Mouse (Mus musculus): Measurements from ENCODE around the gene Nol11. TPM values are rescaled to one million over a fixed set of nuclear protein-coding genes. Genes with fewer than 3 reads are reported as not detected.
"Not testable (repeated sequence)": the region's sequence is repeated elsewhere in the genome, so short reads cannot be mapped to it uniquely, and the experiment has no call there.

The Nol11 gene
- polyA plus RNA-seq, 1 experiment: 0.03 TPM

DNA sequence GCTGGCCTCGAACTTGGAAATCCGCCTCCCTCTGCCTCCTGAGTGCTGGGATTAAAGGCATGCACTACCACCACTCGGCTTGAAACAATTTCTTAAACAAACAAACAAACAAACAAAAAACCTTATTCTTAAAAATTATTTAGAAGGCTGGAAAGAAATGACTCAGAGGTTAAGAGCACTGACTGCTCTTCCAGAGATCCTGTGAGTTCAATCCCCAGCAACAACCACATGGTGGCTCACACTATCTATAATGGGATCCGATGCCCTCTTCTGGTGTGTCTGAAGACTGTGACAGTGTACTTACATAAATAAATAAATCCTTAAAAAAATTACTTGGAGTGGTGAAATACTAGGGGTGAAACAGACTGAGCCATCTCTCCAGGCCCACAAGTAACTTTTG lies 28.0 kb downstream of the Nol11 start:
- Histone ChIP-seq H3K4me1 (ENCODE audit: control insufficient read depth) (peaks cover 10% of the 10 kb centered on the region; the same call in 1 of the 2 replicates), H3K36me3 (ENCODE audit: control insufficient read depth) (peaks cover 2% of the 10 kb centered on the region), H3K4me3 (replicated peaks) (no peak overlapping the region), H3K27me3 (ENCODE audit: control insufficient read depth) (no peaks in the 10 kb centered on the region), H3K9me3 (ENCODE audit: control insufficient read depth, low read length) (no peaks in the 10 kb centered on the region)
- no peak for TF ChIP-seq GATA1 (IDR thresholded peaks at IDR 0.05; ENCODE audit: low read length)
- TF ChIP-seq TAL1 (IDR thresholded peaks at IDR 0.05; ENCODE audit: low read length): no peak

DNA sequence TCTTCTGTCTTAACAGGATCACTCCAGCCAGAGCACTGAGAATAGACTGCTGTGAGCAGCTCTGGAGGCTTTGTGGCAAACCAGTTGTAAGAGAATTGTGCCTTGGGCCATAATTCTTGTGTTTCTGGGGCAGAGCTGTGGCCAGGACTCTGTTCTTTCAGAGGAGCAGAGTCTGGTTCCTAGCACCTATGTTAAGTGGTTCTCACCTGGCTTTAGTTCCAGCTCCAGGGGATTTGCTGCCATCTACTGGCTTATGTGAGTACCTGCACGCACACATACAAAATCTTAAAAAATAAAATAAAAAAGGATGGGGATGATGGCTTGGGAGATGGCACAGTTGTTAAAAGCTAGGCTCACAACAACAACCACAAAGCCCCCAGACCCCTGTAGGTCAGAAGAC lies 30.1 kb downstream of the Nol11 start:
- Histone ChIP-seq H3K4me1 (ENCODE audit: control insufficient read depth) (peaks cover 10% of the 10 kb centered on the region; the same call in 1 of the 2 replicates), H3K9me3 (ENCODE audit: control insufficient read depth, low read length) (no peaks in the 10 kb centered on the region)
- TF ChIP-seq GATA1 (IDR thresholded peaks at IDR 0.05; ENCODE audit: low read length) (no peak), TAL1 (IDR thresholded peaks at IDR 0.05; ENCODE audit: low read length) (no peak)

DNA sequence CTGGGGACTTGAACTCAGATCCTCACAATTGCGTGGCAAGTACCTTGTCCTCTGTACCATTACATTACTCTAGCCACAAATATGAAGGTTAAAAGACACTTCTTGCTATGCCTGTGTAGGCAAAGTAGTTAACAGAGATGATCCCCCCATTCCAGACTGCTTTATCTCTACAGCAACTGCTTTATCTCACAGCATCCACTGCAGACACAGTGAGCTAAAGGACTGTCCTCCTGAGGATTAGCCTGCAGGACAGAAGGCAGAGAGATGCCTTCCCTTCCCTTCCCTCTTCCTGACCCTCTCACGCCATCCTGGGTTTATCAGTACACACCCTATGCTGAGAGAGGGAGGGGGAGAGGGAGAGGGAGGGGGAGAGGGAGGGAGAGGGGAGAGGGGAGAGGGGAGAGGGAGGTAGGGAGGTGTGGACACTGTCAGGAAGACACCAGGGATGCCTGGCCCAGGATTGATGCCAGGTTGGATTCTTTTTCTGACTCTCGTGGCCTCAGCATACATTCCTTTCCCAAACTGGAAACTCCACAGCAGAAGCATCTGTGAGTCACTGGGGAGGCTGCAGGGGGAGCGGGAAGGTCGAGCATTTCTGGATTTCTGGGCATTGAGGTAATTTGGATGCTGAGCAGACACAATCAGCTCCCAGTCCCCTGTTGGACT lies 32.1 kb downstream of the Nol11 start:
- H3K4me1 ChIP-seq (ENCODE audit: control insufficient read depth): peaks cover 10% of the 10 kb centered on the region; the same call in 1 of the 2 replicates
- H3K36me3 ChIP-seq (ENCODE audit: control insufficient read depth): no peaks in the 10 kb centered on the region
- TF ChIP-seq TAL1 (IDR thresholded peaks at IDR 0.05; ENCODE audit: low read length): no peak
- no peak for TF ChIP-seq GATA1 (IDR thresholded peaks at IDR 0.05; ENCODE audit: low read length)
- no peaks in the 10 kb centered on the region for H3K27me3 ChIP-seq (ENCODE audit: control insufficient read depth)
- no peaks in the 10 kb centered on the region for H3K9me3 ChIP-seq (ENCODE audit: control insufficient read depth, low read length)
- no peak overlapping the region for H3K4me3 ChIP-seq (replicated peaks)

More for the DNA sequence above, 30.1 kb downstream of the Nol11 start:
- Histone ChIP-seq H3K4me3 (replicated peaks) (no peak overlapping the region), H3K27me3 (ENCODE audit: control insufficient read depth) (no peaks in the 10 kb centered on the region), H3K36me3 (ENCODE audit: control insufficient read depth) (no peaks in the 10 kb centered on the region)

DNA sequence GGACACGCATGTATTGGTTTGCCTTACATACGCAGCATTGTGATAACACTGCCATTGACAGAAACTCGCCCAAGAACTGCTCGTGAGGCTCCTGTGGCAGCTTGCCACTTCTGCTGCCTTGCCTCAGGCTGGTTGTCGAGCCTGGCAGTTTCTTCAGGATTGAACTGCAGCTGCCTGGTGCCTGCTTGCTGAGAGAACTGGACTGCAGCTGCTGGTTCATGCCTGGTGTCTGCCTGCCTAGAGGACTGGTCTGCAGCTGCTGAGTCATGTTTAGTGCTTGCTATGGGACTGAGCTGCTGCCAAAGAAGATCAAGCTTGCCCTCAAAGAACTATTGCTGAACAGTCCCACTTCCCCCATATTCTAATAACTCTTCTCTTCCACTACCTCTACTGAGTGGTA lies 33.9 kb downstream of the Nol11 start:
- TF ChIP-seq GATA1 (IDR thresholded peaks at IDR 0.05; ENCODE audit: low read length): no peak
- no peak for TF ChIP-seq TAL1 (IDR thresholded peaks at IDR 0.05; ENCODE audit: low read length)
- Histone ChIP-seq H3K4me3 (replicated peaks) (no peak overlapping the region), H3K4me1 (ENCODE audit: control insufficient read depth) (peaks cover 10% of the 10 kb centered on the region; the same call in 1 of the 2 replicates), H3K27me3 (ENCODE audit: control insufficient read depth) (no peaks in the 10 kb centered on the region), H3K36me3 (ENCODE audit: control insufficient read depth) (no peaks in the 10 kb centered on the region), H3K9me3 (ENCODE audit: control insufficient read depth, low read length) (no peaks in the 10 kb centered on the region)

DNA sequence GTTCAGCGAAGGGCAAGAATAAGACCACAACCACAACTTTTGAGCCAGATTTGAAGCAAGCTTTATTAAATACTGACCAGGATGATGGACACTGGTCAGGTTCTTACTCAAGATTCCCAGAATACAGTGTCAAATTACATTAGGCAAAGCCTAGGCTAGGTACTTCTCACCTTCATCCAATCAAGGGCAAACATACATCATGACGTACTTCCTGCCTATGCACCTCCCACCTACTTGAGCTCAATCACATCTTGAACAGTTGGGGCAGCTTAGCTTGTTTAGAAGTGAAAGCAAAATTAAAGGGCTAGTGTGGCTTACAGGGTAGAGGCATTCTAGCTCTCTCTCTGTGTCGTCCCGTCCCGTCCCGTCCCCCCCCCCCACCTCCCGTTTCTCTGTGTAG lies 34.8 kb downstream of the Nol11 start:
- TF ChIP-seq TAL1 (IDR thresholded peaks at IDR 0.05; ENCODE audit: low read length) (no peak), GATA1 (IDR thresholded peaks at IDR 0.05; ENCODE audit: low read length) (no peak)
- Histone ChIP-seq H3K27me3 (ENCODE audit: control insufficient read depth) (no peaks in the 10 kb centered on the region), H3K4me3 (replicated peaks) (no peak overlapping the region)

DNA sequence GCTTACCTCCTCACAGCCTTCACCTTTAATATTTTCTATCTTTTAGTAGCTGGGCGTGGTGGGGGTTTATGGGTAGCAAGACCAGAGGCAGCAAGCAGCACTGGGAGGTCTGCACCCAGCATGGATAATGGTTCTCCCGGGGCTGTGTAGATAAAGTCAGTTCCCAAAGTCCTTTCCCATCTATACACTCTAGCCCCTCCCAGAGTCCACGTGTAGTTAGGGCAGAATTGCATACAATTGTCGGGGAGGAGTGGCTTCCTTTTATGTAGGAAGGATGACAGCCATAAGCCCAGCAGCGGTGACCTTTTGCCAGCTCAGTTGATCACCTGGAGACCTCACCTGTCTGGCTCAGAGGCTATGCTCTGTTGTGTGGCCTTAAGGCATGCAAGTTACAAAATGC lies 35.5 kb downstream of the Nol11 start:
- H3K27me3 ChIP-seq (ENCODE audit: control insufficient read depth): no peaks in the 10 kb centered on the region
- H3K9me3 ChIP-seq (ENCODE audit: control insufficient read depth, low read length): no peaks in the 10 kb centered on the region
- no peak overlapping the region for H3K4me3 ChIP-seq (replicated peaks)
- TF ChIP-seq GATA1 (IDR thresholded peaks at IDR 0.05; ENCODE audit: low read length) (no peak), TAL1 (IDR thresholded peaks at IDR 0.05; ENCODE audit: low read length) (no peak)
- H3K36me3 ChIP-seq (ENCODE audit: control insufficient read depth): no peaks in the 10 kb centered on the region
- H3K4me1 ChIP-seq (ENCODE audit: control insufficient read depth): peaks cover 10% of the 10 kb centered on the region; the same call in 1 of the 2 replicates

More for the DNA sequence above, 34.8 kb downstream of the Nol11 start:
- Histone ChIP-seq H3K4me1 (ENCODE audit: control insufficient read depth) (peaks cover 10% of the 10 kb centered on the region; the same call in 1 of the 2 replicates), H3K9me3 (ENCODE audit: control insufficient read depth, low read length) (no peaks in the 10 kb centered on the region), H3K36me3 (ENCODE audit: control insufficient read depth) (no peaks in the 10 kb centered on the region)

DNA sequence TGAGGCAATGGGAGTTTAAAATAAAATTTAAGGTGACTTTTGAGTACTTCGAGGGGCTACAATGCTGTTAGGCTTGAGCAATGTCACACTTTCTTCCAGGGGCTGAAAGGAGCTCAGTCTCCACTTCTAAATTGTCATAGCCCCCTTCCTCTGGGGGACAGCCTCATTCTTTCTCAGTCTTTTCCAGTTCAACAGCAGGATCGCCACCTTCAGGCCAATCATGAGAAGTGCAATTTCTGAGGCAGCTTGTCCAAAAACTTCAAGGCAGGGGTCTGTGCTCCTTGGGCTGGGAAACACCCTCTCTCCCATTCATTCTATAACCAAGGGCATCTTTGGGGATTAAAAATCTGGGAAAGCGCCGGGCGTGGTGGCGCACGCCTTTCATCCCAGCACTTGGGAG lies 37.4 kb downstream of the Nol11 start:
- Histone ChIP-seq H3K4me1 (ENCODE audit: control insufficient read depth) (peaks cover 3% of the 10 kb centered on the region; the same call in 1 of the 2 replicates), H3K4me3 (replicated peaks) (no peak overlapping the region), H3K9me3 (ENCODE audit: control insufficient read depth, low read length) (no peaks in the 10 kb centered on the region), H3K27me3 (ENCODE audit: control insufficient read depth) (no peaks in the 10 kb centered on the region), H3K36me3 (ENCODE audit: control insufficient read depth) (no peaks in the 10 kb centered on the region)
- TF ChIP-seq GATA1 (IDR thresholded peaks at IDR 0.05; ENCODE audit: low read length): no peak

DNA sequence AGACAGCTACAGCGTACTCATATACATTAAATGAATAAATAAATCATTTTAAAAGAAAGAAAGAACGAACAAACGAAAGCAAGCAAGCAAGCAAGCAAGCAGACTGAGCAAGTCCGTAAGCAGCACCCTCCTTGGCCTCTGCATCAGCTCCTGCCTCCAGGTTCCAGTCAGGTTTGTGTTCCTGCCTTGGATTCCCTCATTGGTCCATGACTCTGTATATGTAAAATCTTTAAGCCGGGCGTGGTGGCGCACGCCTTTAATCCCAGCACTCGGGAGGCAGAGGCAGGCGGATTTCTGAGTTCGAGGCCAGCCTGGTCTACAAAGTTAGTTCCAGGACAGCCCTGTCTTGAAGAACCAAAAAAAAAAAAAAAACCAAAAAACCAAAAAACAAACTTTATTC lies 45.2 kb downstream of the Nol11 start:
- not testable (repeated sequence) for H3K36me3 ChIP-seq (ENCODE audit: control insufficient read depth); H3K4me3 ChIP-seq (replicated peaks); H3K27me3 ChIP-seq (ENCODE audit: control insufficient read depth); H3K4me1 ChIP-seq (ENCODE audit: control insufficient read depth); H3K9me3 ChIP-seq (ENCODE audit: control insufficient read depth, low read length)

DNA sequence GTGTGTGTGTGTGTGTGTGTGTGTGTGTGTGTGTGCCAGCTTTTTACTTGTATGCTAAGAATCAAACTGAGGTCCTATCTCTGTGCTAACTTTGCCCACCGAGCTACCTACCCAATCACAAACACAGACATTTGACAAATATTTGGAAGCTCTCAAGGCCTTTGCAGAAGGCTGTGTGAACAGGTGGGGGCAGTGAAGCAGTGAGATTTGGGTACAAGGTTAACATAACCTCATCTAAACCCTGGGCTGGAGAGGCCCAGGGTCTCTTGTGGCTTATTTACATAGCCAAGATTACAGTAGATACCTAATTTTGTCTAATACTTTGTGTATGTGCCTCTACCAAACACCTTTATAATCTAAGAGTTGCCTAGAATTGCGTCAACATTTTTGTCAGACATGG lies 46.8 kb downstream of the Nol11 start:
- H3K4me1 ChIP-seq (ENCODE audit: control insufficient read depth): no peaks in the 10 kb centered on the region
- H3K27me3 ChIP-seq (ENCODE audit: control insufficient read depth): no peaks in the 10 kb centered on the region
- no peak overlapping the region for H3K4me3 ChIP-seq (replicated peaks)
- TF ChIP-seq GATA1 (IDR thresholded peaks at IDR 0.05; ENCODE audit: low read length) (no peak), TAL1 (IDR thresholded peaks at IDR 0.05; ENCODE audit: low read length) (no peak)
- no peaks in the 10 kb centered on the region for H3K36me3 ChIP-seq (ENCODE audit: control insufficient read depth)
- H3K9me3 ChIP-seq (ENCODE audit: control insufficient read depth, low read length): peaks cover 2% of the 10 kb centered on the region; the same call in 1 of the 2 replicates

DNA sequence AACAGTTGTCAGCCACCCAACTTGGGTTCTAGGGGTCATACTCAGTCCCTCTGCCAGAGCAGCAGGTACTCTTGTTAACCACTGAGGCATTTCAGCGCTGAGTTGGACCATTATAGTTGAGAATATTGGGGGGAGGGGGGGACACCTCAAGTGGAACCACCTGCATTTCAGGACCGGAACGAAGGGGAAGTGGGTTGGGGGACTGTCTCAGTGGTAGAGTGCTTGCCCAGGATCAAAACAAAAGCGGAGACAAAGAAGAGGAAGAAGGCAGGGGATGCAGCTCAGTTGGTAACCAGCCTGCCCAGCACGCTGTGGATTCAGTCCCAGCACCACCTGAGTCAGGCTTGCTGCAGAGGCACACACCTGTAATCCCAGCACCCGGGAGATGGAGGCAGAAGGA lies 48.4 kb downstream of the Nol11 start:
- TF ChIP-seq GATA1 (IDR thresholded peaks at IDR 0.05; ENCODE audit: low read length): no peak
- no peak for TF ChIP-seq TAL1 (IDR thresholded peaks at IDR 0.05; ENCODE audit: low read length)
- H3K4me3 ChIP-seq (replicated peaks): no peak overlapping the region
- H3K9me3 ChIP-seq (ENCODE audit: control insufficient read depth, low read length): peaks cover 2% of the 10 kb centered on the region; the same call in 1 of the 2 replicates
- H3K36me3 ChIP-seq (ENCODE audit: control insufficient read depth): no peaks in the 10 kb centered on the region
- no peaks in the 10 kb centered on the region for H3K27me3 ChIP-seq (ENCODE audit: control insufficient read depth)
- no peaks in the 10 kb centered on the region; the same call in none of the 2 replicates for H3K4me1 ChIP-seq (ENCODE audit: control insufficient read depth)

All from erythroblast, embryonic 14.5 days (primary cell).